20 mouse cellular contexts compared by ENCODE assay signal in the genomic region with DNA sequence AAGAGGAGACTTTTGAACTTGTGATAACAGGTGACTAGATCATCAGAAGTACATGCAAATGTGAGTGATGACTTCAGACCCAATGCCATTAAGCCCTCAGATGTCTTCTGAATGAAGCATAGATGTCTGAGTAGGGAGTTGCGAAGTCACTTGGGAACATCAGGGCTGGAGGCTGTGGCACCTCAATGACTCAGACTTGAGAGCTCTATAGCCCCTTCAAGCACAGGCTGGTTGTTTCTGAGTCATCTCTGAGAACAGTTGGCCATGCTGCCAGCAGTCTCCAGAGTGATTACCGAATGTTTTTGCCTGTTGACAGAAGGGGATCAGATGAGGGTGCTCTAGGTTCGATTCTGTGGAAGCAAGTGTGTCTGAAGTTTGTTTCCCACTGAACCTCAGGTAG.
A peak's percentile ranks its signal among the peaks of the same experiment; 100 is the strongest.
DNase-seq lines count a peak whose midpoint lies in the region; ATAC-seq lines count a peak whose summit lies in the region.
"Had no signal": no experiment of that assay in that cellular context is flagged by ENCODE, and none has a peak within 500 bp of the region (broad histone marks: within the 10 kb centered on the region; RNA-seq: fewer than 3 reads in every experiment).

No protein-coding gene starts in this region.

- ATAC-seq in frontal cortex, adult (ENCODE audit: low TSS enrichment), result peak; percentile 99
- ATAC-seq: forebrain, embryonic 13.5 days; liver, embryonic 12.5 days had no signal

- DNase-seq in frontal cortex, postnatal 14 days (ENCODE audit: low spot score in 2 of 2), result no peak
- DNase-seq in layer of hippocampus, adult 8-10 months (ENCODE audit: low spot score in 2 of 2), result peak; percentile 17 to 48
- DNase-seq in layer of hippocampus, postnatal 10 days (ENCODE audit: low spot score in 2 of 2), result no peak
- DNase-seq in 3134 (ENCODE audit: extremely low read depth, insufficient read length, low spot score), result peak; percentile 2
- peak; percentile 15 for DNase-seq in fibroblast of lung, adult 2 months (ENCODE audit: low read depth)
- no peak for DNase-seq in cerebellum, adult 9-10 months
- no peak for DNase-seq in urinary bladder, postnatal 25 days (ENCODE audit: low spot score)
- DNase-seq: adrenal gland, adult 2 months; cerebellum, adult 18-20 months; cerebellum, postnatal 25 days; embryo, embryonic 11 days; heart, postnatal 4 days; kidney, adult 8-10 months; kidney, postnatal 10 days; lung, adult 18-20 months; lung, postnatal 10 days; thymus, postnatal 25 days had no signal

Comparison
In these comparisons a context has a peak if more than half of its experiments do, and no peak if none do; other contexts are left out.
1. DNase-seq: peak in layer of hippocampus, adult 8-10 months (2 of 2), 3134 (single experiment) and fibroblast of lung, adult 2 months (single experiment); none in frontal cortex, postnatal 14 days (0 of 2), layer of hippocampus, postnatal 10 days (0 of 2), cerebellum, adult 9-10 months (single experiment) and urinary bladder, postnatal 25 days (single experiment).